Mouse (Mus musculus) myocyte (in vitro differentiated cells): ENCODE data around the gene Focad.

Experiments used
- CEBPB ChIP-seq: IDR thresholded peaks from 2 replicates; pipeline ENCODE4 v1.6.1; 2011; ENCODE audit warnings: mild to moderate bottlenecking, moderate library complexity; ENCODE audit not compliant: poor library complexity, insufficient read depth, severe bottlenecking
- MAX ChIP-seq: IDR thresholded peaks from one replicate; pipeline ENCODE4 v1.6.1; 2011; ENCODE audit warnings: low read depth, mild to moderate bottlenecking, control low read depth
- POLR2A ChIP-seq: IDR thresholded peaks from one replicate; pipeline ENCODE4 v1.6.1; 2011; ENCODE audit warnings: low read depth, mild to moderate bottlenecking, control low read depth, moderate library complexity; ENCODE audit not compliant: insufficient read length
- POLR2AphosphoS2 ChIP-seq: IDR thresholded peaks from one replicate; pipeline ENCODE4 v1.6.1; 2011; ENCODE audit warnings: low read depth, control low read depth; ENCODE audit not compliant: insufficient read length
- SRF ChIP-seq: IDR thresholded peaks from one replicate; pipeline ENCODE4 v1.6.1; 2011; ENCODE audit warnings: low read depth; ENCODE audit not compliant: control insufficient read depth, insufficient read length
- TCF12 ChIP-seq: IDR thresholded peaks from one replicate; pipeline ENCODE4 v1.6.1; 2011; ENCODE audit warnings: mild to moderate bottlenecking, control low read depth; ENCODE audit not compliant: poor library complexity, insufficient read depth, severe bottlenecking
- USF1 ChIP-seq: IDR thresholded peaks from one replicate; pipeline ENCODE4 v1.6.1; 2011; ENCODE audit warnings: low read depth, mild to moderate bottlenecking, control low read depth, moderate library complexity

DNA sequence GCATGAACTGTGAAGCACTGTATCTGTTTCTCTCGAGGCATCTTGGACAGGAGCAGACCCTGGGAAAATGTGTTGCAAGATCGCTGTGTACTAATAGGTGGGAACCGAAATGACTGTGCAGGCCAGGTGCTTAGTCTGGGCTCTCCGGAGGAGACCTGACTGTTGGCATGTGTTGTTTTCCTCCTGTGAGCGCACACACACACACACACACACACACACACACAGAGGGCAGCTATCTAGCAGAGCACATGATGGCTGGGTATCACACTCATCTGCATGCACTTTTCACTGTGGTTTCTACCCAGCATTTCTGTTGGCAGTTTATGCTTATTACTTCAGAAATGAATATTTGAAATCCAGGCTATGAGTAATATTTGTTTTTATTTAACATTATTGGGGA, 231.0 kb downstream of the Focad start:
- TF ChIP-seq SRF (no peak), POLR2A (no peak), MAX (no peak), POLR2AphosphoS2 (no peak), CEBPB (no peak), USF1 (no peak), TCF12 (no peak)
